Mouse (Mus musculus) neural tube, embryonic 14.5 days (tissue): Measurements from ENCODE around the gene Fzd5. TPM values are rescaled to one million over a fixed set of nuclear protein-coding genes. Genes with fewer than 3 reads are reported as not detected.

Experiments used
- polyA plus RNA-seq: library from polyadenylated mRNA; unstranded; fragments of >200 nt; fragmentation: Nextera tagmentation; extraction: Ambion mirVana; gene quantifications from 2 replicates; pipeline ENCODE4 v1.2.1, GENCODE M21; 2014

Fzd5 gene
- polyA plus RNA-seq, 1 experiment from 2014 or later, result 0.08 TPM

Other genes starting within 250 kb of the Fzd5 start
- gene Creb1, start 205.1 kb downstream of the Fzd5 start, polyA plus RNA-seq, result 49.8 and 50.1 TPM in 2 replicates
- gene Mettl21a, start 120.5 kb downstream of the Fzd5 start, polyA plus RNA-seq, result 17.2 and 18.1 TPM in 2 replicates
- gene Ccnyl1, start 47.3 kb downstream of the Fzd5 start, polyA plus RNA-seq, result 6.4 and 6.9 TPM in 2 replicates
- gene Plekhm3, start 219.1 kb upstream of the Fzd5 start, polyA plus RNA-seq, result 13.9 and 15.6 TPM in 2 replicates